Mouse (Mus musculus): ENCODE measurements at regions not wholly inside any gene's neighbourhood (a gene's known extent, or its start where the extent isn't known, plus 50 kb on each side); places are given as distances from the start of the nearest gene placed in this dataset.

DNA sequence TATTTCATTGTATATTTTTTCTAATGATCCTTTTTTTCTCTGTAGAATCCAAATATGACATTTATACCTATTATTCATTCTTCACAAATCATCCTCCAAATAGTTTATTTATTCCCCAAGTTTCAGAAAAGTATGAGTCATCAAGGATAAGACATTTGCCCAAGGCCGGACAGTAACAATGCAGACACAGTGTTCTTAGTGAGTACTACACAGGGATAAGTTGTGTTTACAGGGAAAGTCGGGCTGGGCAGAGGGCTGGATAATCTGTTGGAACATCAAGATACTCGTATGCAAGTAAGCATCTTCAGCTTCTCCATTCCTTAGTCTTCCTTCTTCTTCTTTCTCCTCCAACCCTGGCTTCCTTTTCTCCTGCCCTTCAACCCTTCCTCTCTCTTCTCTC is 500.9 kb upstream of the Got2 start:
- no peak for TF ChIP-seq CTCF (IDR thresholded peaks at IDR 0.05; ENCODE audit: borderline replicate concordance, extremely low read depth, insufficient read depth, insufficient read length)
- no peak for TF ChIP-seq POLR2A (IDR thresholded peaks at IDR 0.05; ENCODE audit: borderline replicate concordance, extremely low read depth, insufficient read depth, insufficient read length, poor library complexity, severe bottlenecking)

Data from brain, embryonic 14.5 days (tissue).